Mouse (Mus musculus) CH12.LX (cell line): ENCODE measurements at regions not wholly inside any gene's neighbourhood (a gene's known extent, or its start where the extent isn't known, plus 50 kb on each side); places are given as distances from the start of the nearest gene placed in this dataset.

Source experiments
- CHD1 ChIP-seq: IDR thresholded peaks from 2 replicates; pipeline ENCODE4 v1.6.1; 2012; ENCODE audit warnings: low read depth, low read length, improper control_type of control experiment, inconsistent platforms
- CHD2 ChIP-seq: IDR thresholded peaks from 2 replicates; pipeline ENCODE4 v1.6.1; 2011; ENCODE audit warnings: low read length, improper control_type of control experiment
- CTCF ChIP-seq, 2 experiments: IDR thresholded peaks in 1 of 2; conservative IDR thresholded peaks in 1 of 2; 2 replicates each; pipeline ENCODE4 v1.5.1; 2011 to 2012; ENCODE audit warnings: low read depth in 2 of 2, low read length in 2 of 2, improper control_type of control experiment in 1 of 2, inconsistent platforms in 1 of 2, mild to moderate bottlenecking in 1 of 2, moderate library complexity in 1 of 2
- E2F4 ChIP-seq: IDR thresholded peaks from 2 replicates; pipeline ENCODE4 v1.6.1; 2011; ENCODE audit warnings: low read depth, low read length, improper control_type of control experiment; ENCODE audit not compliant: insufficient replicate concordance
- MYC ChIP-seq: IDR thresholded peaks from 2 replicates; pipeline ENCODE4 v1.6.1; 2011; ENCODE audit warnings: low read depth, mild to moderate bottlenecking, improper control_type of control experiment, low read length
- NELFE ChIP-seq: IDR thresholded peaks from 2 replicates; pipeline ENCODE4 v1.6.1; 2011; ENCODE audit warnings: low read depth, low read length, improper control_type of control experiment
- POLR2A ChIP-seq: IDR thresholded peaks from 2 replicates; pipeline ENCODE4 v1.6.1; 2011; ENCODE audit warnings: low read depth, mild to moderate bottlenecking, improper control_type of control experiment, low read length
- RAD21 ChIP-seq: IDR thresholded peaks from 2 replicates; pipeline ENCODE4 v1.6.1; 2011; ENCODE audit warnings: low read depth, mild to moderate bottlenecking, low read length, improper control_type of control experiment, moderate library complexity
- SIN3A ChIP-seq: IDR thresholded peaks from 2 replicates; pipeline ENCODE4 v1.6.1; 2012; ENCODE audit warnings: low read length, improper control_type of control experiment, inconsistent platforms
- TBP ChIP-seq: conservative IDR thresholded peaks from 2 replicates; pipeline ENCODE4 v1.6.1; 2011; ENCODE audit warnings: low read depth, low read length, improper control_type of control experiment
- TCF12 ChIP-seq: IDR thresholded peaks from 2 replicates; pipeline ENCODE4 v1.6.1; 2014; ENCODE audit warnings: low read depth, mild to moderate bottlenecking, inconsistent platforms, low read length, improper control_type of control experiment
- UBTF ChIP-seq: IDR thresholded peaks from 2 replicates; pipeline ENCODE4 v1.6.1; 2012; ENCODE audit warnings: low read depth, mild to moderate bottlenecking, inconsistent platforms, low read length, improper control_type of control experiment, moderate library complexity

DNA sequence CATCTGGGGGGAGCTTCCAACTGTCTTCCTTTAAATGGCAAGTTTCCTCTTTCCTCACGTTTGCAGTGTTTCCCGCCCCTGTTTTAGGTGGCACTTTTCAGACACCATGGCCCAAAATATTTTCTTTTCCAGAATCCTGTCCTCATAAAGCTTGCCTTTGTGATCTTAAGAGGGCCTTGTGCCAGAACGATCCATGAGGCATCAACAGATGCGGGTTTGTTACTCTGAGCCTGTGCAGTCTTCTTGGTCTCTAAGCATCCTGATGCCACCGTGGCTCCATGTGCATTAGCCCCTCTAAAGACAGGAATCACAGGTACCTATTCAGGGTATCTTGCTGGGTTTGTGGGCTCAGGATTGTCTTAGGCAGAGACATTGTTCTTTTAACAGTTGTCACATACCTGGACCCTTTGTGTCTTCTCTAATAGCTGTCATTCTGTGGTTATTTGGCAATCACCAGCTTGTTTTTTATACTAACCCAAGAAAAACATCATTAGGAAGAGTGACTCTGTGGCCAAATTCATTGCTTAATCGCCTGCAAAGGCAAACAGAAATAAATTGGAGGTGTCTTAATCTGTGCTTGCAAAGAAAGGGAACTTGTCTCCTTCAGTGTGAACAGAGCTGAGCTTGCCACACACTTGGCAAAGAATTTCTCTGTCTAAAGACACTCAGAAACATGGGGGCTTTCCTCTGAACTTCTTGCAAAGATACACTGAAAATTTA, 179.3 kb downstream of the Nuak1 start:
- TF ChIP-seq CHD1 (no peak), CTCF (conservative IDR thresholded peaks at IDR 0.05 in 1 of 2, IDR thresholded peaks at IDR 0.05 in 1 of 2; ENCODE audit: low read depth in 2 of 2, low read length in 2 of 2) (no peak), TCF12 (no peak), NELFE (no peak), MYC (no peak), E2F4 (no peak), SIN3A (no peak), UBTF (no peak), TBP (no peak), RAD21 (no peak), CHD2 (no peak), POLR2A (no peak)
